Mouse (Mus musculus): ENCODE measurements around the gene Nedd8. TPM values are rescaled to one million over a fixed set of nuclear protein-coding genes. Genes with fewer than 3 reads are reported as not detected.

Nedd8 gene
- polyA plus RNA-seq, 1 experiment from 2014 or later: 499 TPM

- Histone ChIP-seq H3K27ac (ENCODE audit: low read length) (peak within 1 kb of the TSS; percentile 90), H3K4me1 (replicated peaks; ENCODE audit: control insufficient read depth, insufficient read depth, low read length) (peaks cover 10% of the 10 kb centered on the region), H3K9me3 (ENCODE audit: control insufficient read depth, low read length) (no peaks in the 10 kb centered on the region), H3K9ac (ENCODE audit: low read length) (peak within 1 kb of the TSS; percentile 78), H3K4me2 (ENCODE audit: low read depth, low read length) (peak within 1 kb of the TSS; percentile 74), H3K36me3 (ENCODE audit: control insufficient read depth, insufficient read depth, low read length) (peaks cover 23% of the 10 kb centered on the region), H3K4me3 (ENCODE audit: low read length) (peak within 1 kb of the TSS; percentile 78), H3K27me3 (ENCODE audit: control insufficient read depth, insufficient read depth, low read depth, low read length) (no peaks in the 10 kb centered on the region)
- ATAC-seq (ENCODE audit: low read depth): peak; percentile 98
- WGBS: under 1% methylated on average over 65 of the region's 66 CpGs
Measured at GRCm38 (mm10) chr14:55681160-55682117, 9.5 kb upstream of the Nedd8 start, which contains the start of gene Tinf2. Tinf2 (minus strand) TSS chr14:55681820.

DNA sequence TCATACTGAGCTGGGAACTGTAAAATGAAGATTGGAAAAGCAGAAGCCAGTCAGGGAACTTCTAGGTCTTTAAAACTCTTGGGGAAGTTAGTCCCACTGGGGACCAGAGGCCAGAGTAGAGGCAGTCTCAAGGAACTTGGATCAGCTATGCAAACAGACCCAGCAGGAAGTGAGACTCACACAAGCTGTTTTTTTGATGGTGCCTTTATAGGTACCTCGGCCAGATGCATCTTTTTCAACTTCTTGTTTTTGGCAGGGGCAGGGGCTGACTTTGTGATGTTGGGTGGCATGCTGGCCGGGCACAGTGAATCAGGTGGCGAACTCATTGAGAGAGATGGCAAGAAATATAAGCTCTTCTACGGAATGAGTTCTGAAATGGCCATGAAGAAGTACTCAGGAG, 5.7 kb upstream of the Nedd8 start:
- H3K9ac ChIP-seq (ENCODE audit: low read length): no peak overlapping the region
- H3K4me3 ChIP-seq (ENCODE audit: low read length): no peak overlapping the region
- peaks cover 14% of the 10 kb centered on the region for H3K4me1 ChIP-seq (replicated peaks; ENCODE audit: control insufficient read depth, insufficient read depth, low read length)
- WGBS: 80% methylated on average over 4 of the region's 4 CpGs
- H3K27ac ChIP-seq (ENCODE audit: low read length): no peak overlapping the region
- ATAC-seq (ENCODE audit: low read depth): no peak
- peaks cover 38% of the 10 kb centered on the region for H3K36me3 ChIP-seq (ENCODE audit: control insufficient read depth, insufficient read depth, low read length)
- no peak overlapping the region for H3K4me2 ChIP-seq (ENCODE audit: low read depth, low read length)
- H3K27me3 ChIP-seq (ENCODE audit: control insufficient read depth, insufficient read depth, low read depth, low read length): no peaks in the 10 kb centered on the region
- no peaks in the 10 kb centered on the region for H3K9me3 ChIP-seq (ENCODE audit: control insufficient read depth, low read length)

DNA sequence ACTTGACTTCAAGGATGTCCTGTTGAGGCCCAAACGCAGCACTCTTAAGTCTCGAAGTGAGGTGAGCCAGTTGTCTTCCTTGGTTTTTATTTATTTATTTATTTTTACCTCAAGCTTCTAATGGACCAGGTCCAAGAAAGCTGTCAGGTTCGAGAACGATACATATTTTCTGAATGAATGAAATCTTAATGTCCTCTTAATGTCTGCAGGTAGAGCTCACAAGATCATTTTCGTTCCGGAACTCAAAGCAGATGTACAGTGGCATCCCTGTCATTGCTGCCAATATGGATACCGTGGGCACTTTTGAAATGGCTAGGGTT, 777 bp upstream of the Nedd8 start:
- WGBS: 68% methylated on average over 7 of the region's 7 CpGs
- Histone ChIP-seq H3K9me3 (ENCODE audit: control insufficient read depth, low read length) (no peaks in the 10 kb centered on the region), H3K36me3 (ENCODE audit: control insufficient read depth, insufficient read depth, low read length) (peaks cover 24% of the 10 kb centered on the region), H3K27ac (ENCODE audit: low read length) (peak overlapping the region; percentile 93), H3K4me3 (ENCODE audit: low read length) (peak overlapping the region; percentile 97), H3K4me2 (ENCODE audit: low read depth, low read length) (peak overlapping the region; percentile 93), H3K9ac (ENCODE audit: low read length) (peak overlapping the region; percentile 89), H3K27me3 (ENCODE audit: control insufficient read depth, insufficient read depth, low read depth, low read length) (no peaks in the 10 kb centered on the region), H3K4me1 (replicated peaks; ENCODE audit: control insufficient read depth, insufficient read depth, low read length) (peaks cover 10% of the 10 kb centered on the region)
- ATAC-seq (ENCODE audit: low read depth): no peak

- H3K27ac ChIP-seq (ENCODE audit: low read length): peak overlapping the region; percentile 93
- peak overlapping the region; percentile 89 for H3K9ac ChIP-seq (ENCODE audit: low read length)
- H3K36me3 ChIP-seq (ENCODE audit: control insufficient read depth, insufficient read depth, low read length): peaks cover 16% of the 10 kb centered on the region; the same call in 1 of the 2 replicates
- peak overlapping the region; percentile 97 for H3K4me3 ChIP-seq (ENCODE audit: low read length)
- ATAC-seq (ENCODE audit: low read depth): peak; percentile 50
- no peaks in the 10 kb centered on the region for H3K9me3 ChIP-seq (ENCODE audit: control insufficient read depth, low read length)
- no peaks in the 10 kb centered on the region for H3K27me3 ChIP-seq (ENCODE audit: control insufficient read depth, insufficient read depth, low read depth, low read length)
- under 1% methylated on average over 12 of the region's 12 CpGs for whole genome bisulfite sequencing
- peaks cover 10% of the 10 kb centered on the region for H3K4me1 ChIP-seq (replicated peaks; ENCODE audit: control insufficient read depth, insufficient read depth, low read length)
- H3K4me2 ChIP-seq (ENCODE audit: low read depth, low read length): peak overlapping the region; percentile 93
Measured at GRCm38 (mm10) chr14:55671486-55671832, 465 bp downstream of the Nedd8 start.

GRCm38 (mm10) chr14:55660636-55661035, 11.3 kb downstream of the Nedd8 start:
- peak; percentile 5; the same call in 1 of the 2 replicates for ATAC-seq (ENCODE audit: low read depth)
- WGBS: 46% methylated on average over 2 of the region's 2 CpGs
- peaks cover 19% of the 10 kb centered on the region for H3K36me3 ChIP-seq (ENCODE audit: control insufficient read depth, insufficient read depth, low read length)
- H3K4me3 ChIP-seq (ENCODE audit: low read length): peak overlapping the region; percentile 75
- H3K27ac ChIP-seq (ENCODE audit: low read length): 0 out of 2 replicates have a peak overlapping the region, but pooled peaks have one; percentile 9
- H3K4me1 ChIP-seq (replicated peaks; ENCODE audit: control insufficient read depth, insufficient read depth, low read length): peaks cover 11% of the 10 kb centered on the region
- H3K9me3 ChIP-seq (ENCODE audit: control insufficient read depth, low read length): no peaks in the 10 kb centered on the region
- peak overlapping the region; percentile 61 for H3K4me2 ChIP-seq (ENCODE audit: low read depth, low read length)
- no peaks in the 10 kb centered on the region for H3K27me3 ChIP-seq (ENCODE audit: control insufficient read depth, insufficient read depth, low read depth, low read length)
- peak overlapping the region; percentile 70 for H3K9ac ChIP-seq (ENCODE audit: low read length)

DNA sequence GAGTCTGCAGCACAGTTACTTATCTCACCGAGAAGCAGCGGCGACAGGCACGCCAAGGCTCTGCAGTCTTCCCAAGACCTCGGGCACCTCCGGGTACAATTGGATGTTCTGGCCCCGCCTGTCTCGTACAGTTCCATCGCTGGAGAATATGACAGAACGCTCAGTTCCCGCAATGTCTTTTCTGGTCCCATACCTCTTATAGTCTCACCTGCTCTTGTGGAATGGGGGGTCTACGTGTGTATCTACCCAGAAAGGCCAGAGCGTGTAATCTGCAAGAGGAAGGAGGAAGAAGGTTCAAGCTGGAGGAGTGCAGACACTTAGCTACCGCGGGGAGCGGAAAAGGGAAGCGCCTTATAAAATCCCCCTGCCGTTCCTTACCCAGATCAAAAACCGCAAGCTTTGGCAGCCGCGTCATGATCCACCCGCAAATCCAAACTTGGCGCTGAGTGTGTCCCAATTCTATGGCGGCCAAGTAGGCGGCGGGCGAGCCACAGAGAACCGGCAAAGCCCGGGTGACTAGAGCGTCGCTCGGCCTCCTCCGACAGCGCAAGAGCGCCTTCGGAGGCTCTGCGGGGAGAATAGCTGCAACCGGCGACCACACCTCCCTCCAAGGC, 11.9 kb downstream of the Nedd8 start, which contains the start of gene Mdp1:
Mdp1 (minus strand) TSS at position 549 of the 614 bp plus-strand sequence.
- H3K9me3 ChIP-seq (ENCODE audit: control insufficient read depth, low read length): no peaks in the 10 kb centered on the region
- peak within 1 kb of the TSS; percentile 70 for H3K9ac ChIP-seq (ENCODE audit: low read length)
- H3K4me2 ChIP-seq (ENCODE audit: low read depth, low read length): peak within 1 kb of the TSS; percentile 61
- peak within 1 kb of the TSS; percentile 26 for H3K27ac ChIP-seq (ENCODE audit: low read length)
- 0% methylated on average over 39 of the region's 39 CpGs for WGBS
- H3K4me3 ChIP-seq (ENCODE audit: low read length): peak within 1 kb of the TSS; percentile 75
- H3K4me1 ChIP-seq (replicated peaks; ENCODE audit: control insufficient read depth, insufficient read depth, low read length): peaks cover 11% of the 10 kb centered on the region
- ATAC-seq (ENCODE audit: low read depth): peak; percentile 97
- peaks cover 19% of the 10 kb centered on the region for H3K36me3 ChIP-seq (ENCODE audit: control insufficient read depth, insufficient read depth, low read length)
- no peaks in the 10 kb centered on the region for H3K27me3 ChIP-seq (ENCODE audit: control insufficient read depth, insufficient read depth, low read depth, low read length)

- Histone ChIP-seq H3K9me3 (ENCODE audit: control insufficient read depth, low read length) (no peaks in the 10 kb centered on the region), H3K4me2 (ENCODE audit: low read depth, low read length) (no peak overlapping the region), H3K9ac (ENCODE audit: low read length) (no peak overlapping the region), H3K27ac (ENCODE audit: low read length) (no peak overlapping the region), H3K27me3 (ENCODE audit: control insufficient read depth, insufficient read depth, low read depth, low read length) (no peaks in the 10 kb centered on the region), H3K36me3 (ENCODE audit: control insufficient read depth, insufficient read depth, low read length) (peaks cover 14% of the 10 kb centered on the region; the same call in 1 of the 2 replicates), H3K4me3 (ENCODE audit: low read length) (no peak overlapping the region), H3K4me1 (replicated peaks; ENCODE audit: control insufficient read depth, insufficient read depth, low read length) (peaks cover 11% of the 10 kb centered on the region)
- no peak for ATAC-seq (ENCODE audit: low read depth)
- WGBS: 84% methylated on average over 5 of the region's 5 CpGs
Measured at GRCm38 (mm10) chr14:55658011-55658410, 13.9 kb downstream of the Nedd8 start.

GRCm38 (mm10) chr14:55656935-55657334, 15.0 kb downstream of the Nedd8 start:
- WGBS: 77% methylated on average over 3 of the region's 3 CpGs
- H3K4me3 ChIP-seq (ENCODE audit: low read length): no peak overlapping the region
- H3K36me3 ChIP-seq (ENCODE audit: control insufficient read depth, insufficient read depth, low read length): peaks cover 8% of the 10 kb centered on the region; the same call in 1 of the 2 replicates
- H3K27ac ChIP-seq (ENCODE audit: low read length): no peak overlapping the region
- no peak overlapping the region for H3K9ac ChIP-seq (ENCODE audit: low read length)
- peaks cover 11% of the 10 kb centered on the region for H3K4me1 ChIP-seq (replicated peaks; ENCODE audit: control insufficient read depth, insufficient read depth, low read length)
- no peak overlapping the region for H3K4me2 ChIP-seq (ENCODE audit: low read depth, low read length)
- no peaks in the 10 kb centered on the region for H3K9me3 ChIP-seq (ENCODE audit: control insufficient read depth, low read length)
- ATAC-seq (ENCODE audit: low read depth): no peak
- H3K27me3 ChIP-seq (ENCODE audit: control insufficient read depth, insufficient read depth, low read depth, low read length): no peaks in the 10 kb centered on the region

DNA sequence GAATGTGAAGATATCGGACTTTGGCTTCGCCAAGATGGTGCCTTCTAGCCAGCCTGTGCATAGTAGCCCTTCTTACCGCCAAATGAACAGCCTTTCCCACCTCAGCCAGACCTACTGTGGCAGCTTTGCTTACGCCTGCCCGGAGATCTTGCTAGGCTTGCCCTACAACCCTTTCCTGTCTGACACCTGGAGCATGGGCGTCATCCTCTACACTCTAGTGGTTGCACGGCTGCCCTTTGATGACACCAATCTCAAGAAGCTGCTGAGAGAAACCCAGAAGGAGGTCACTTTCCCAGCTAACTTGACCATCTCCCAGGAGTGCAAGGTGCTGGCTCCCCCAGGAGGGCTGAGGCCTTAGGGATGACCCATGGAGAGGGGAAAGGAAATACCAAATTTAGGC, 20.4 kb downstream of the Nedd8 start:
- no peak overlapping the region for H3K9ac ChIP-seq (ENCODE audit: low read length)
- no peak overlapping the region for H3K4me2 ChIP-seq (ENCODE audit: low read depth, low read length)
- 81% methylated on average over 7 of the region's 7 CpGs for WGBS
- no peak for ATAC-seq (ENCODE audit: low read depth)
- no peak overlapping the region for H3K4me3 ChIP-seq (ENCODE audit: low read length)
- H3K9me3 ChIP-seq (ENCODE audit: control insufficient read depth, low read length): no peaks in the 10 kb centered on the region
- no peak overlapping the region for H3K27ac ChIP-seq (ENCODE audit: low read length)
- no peaks in the 10 kb centered on the region for H3K36me3 ChIP-seq (ENCODE audit: control insufficient read depth, insufficient read depth, low read length)
- H3K27me3 ChIP-seq (ENCODE audit: control insufficient read depth, insufficient read depth, low read depth, low read length): no peaks in the 10 kb centered on the region
- no peaks in the 10 kb centered on the region for H3K4me1 ChIP-seq (replicated peaks; ENCODE audit: control insufficient read depth, insufficient read depth, low read length)

Data from lung, embryonic 16.5 days (tissue).